Mouse (Mus musculus) thymus, adult 2 months (tissue): ENCODE measurements at regions not wholly inside any gene's neighbourhood (a gene's known extent, or its start where the extent isn't known, plus 50 kb on each side); places are given as distances from the start of the nearest gene placed in this dataset.

ENCODE experiments used
- DNase-seq: peaks from one replicate; pipeline ENCODE4 v3.0.0; 2021
- H3K27ac ChIP-seq: fragments of 200-500 bp; 2 replicates; pipeline ENCODE4 v1.5.1; 2012; ENCODE audit warnings: low read length, control low read depth; ENCODE audit not compliant: control insufficient read depth, insufficient read depth
- H3K27me3 ChIP-seq: fragments of 200-500 bp; 2 replicates; pipeline ENCODE4 v1.6.1; 2012; ENCODE audit warnings: mild to moderate bottlenecking, low read length, moderate library complexity, mixed read lengths; ENCODE audit not compliant: control insufficient read depth, insufficient read depth
- H3K36me3 ChIP-seq: fragments of 200-500 bp; 2 replicates; pipeline ENCODE4 v1.6.1; 2012; ENCODE audit warnings: mild to moderate bottlenecking, low read length, moderate library complexity; ENCODE audit not compliant: control insufficient read depth, insufficient read depth
- H3K4me1 ChIP-seq: fragments of 200-500 bp; replicated peaks from 2 replicates; pipeline ENCODE4 v1.6.1; 2012; ENCODE audit warnings: low read length; ENCODE audit not compliant: control insufficient read depth, insufficient read depth
- H3K4me3 ChIP-seq: fragments of 200-500 bp; 2 replicates; pipeline ENCODE4 v1.5.1; 2012; ENCODE audit warnings: mild to moderate bottlenecking, low read length, control low read depth, moderate library complexity; ENCODE audit not compliant: control insufficient read depth, insufficient read depth
- CTCF ChIP-seq: fragments of 200-500 bp; IDR thresholded peaks from 2 replicates; pipeline ENCODE4 v1.5.1; 2012; ENCODE audit warnings: mild to moderate bottlenecking, control low read depth, low read length, moderate library complexity, borderline replicate concordance; ENCODE audit not compliant: control insufficient read depth, poor library complexity, insufficient read depth; ENCODE audit errors: extremely low read depth
- POLR2A ChIP-seq: fragments of 200-500 bp; IDR thresholded peaks from 2 replicates; pipeline ENCODE4 v1.6.1; 2012; ENCODE audit warnings: mild to moderate bottlenecking, low read length, control low read depth, moderate library complexity; ENCODE audit not compliant: control insufficient read depth, poor library complexity, insufficient read depth; ENCODE audit errors: extremely low read depth
- WGBS: fragments of 180-500 bp; shearing (Covaris S2); methylation state at CpG from one replicate; pipeline ENCODE4 v1.1.7; 2018; 5-methylcytosine and 5-hydroxymethylcytosine counted together

GRCm38 (mm10) chr12:32727539-32727938, 91.8 kb upstream of the Nampt start:
- no peak for DNase-seq
- H3K4me3 ChIP-seq, result no peak overlapping the region
- H3K27me3 ChIP-seq, result no peaks in the 10 kb centered on the region
- TF ChIP-seq POLR2A (no peak), CTCF (no peak)
- 85% methylated on average over 1 of the region's 1 CpGs for WGBS
- no peak overlapping the region for H3K27ac ChIP-seq
- no peaks in the 10 kb centered on the region for H3K4me1 ChIP-seq
- no peaks in the 10 kb centered on the region for H3K36me3 ChIP-seq

- no peaks in the 10 kb centered on the region for H3K4me1 ChIP-seq
- WGBS, result 91% methylated on average over 10 of the region's 10 CpGs
- no peak for DNase-seq
- H3K4me3 ChIP-seq, result no peak overlapping the region
- TF ChIP-seq CTCF (no peak), POLR2A (no peak)
- H3K27me3 ChIP-seq, result no peaks in the 10 kb centered on the region
- no peak overlapping the region for H3K27ac ChIP-seq
- H3K36me3 ChIP-seq, result no peaks in the 10 kb centered on the region
These were observed 90.9 kb upstream of the Nampt start for GRCm38 (mm10) chr12:32728425-32728824.

GRCm38 (mm10) chr12:32735224-32735623, 84.1 kb upstream of the Nampt start:
- whole genome bisulfite sequencing, result 68% methylated on average over 2 of the region's 2 CpGs

GRCm38 (mm10) chr12:32741465-32741864, 77.9 kb upstream of the Nampt start:
- no peak for TF ChIP-seq POLR2A
- no peak for TF ChIP-seq CTCF
- Histone ChIP-seq H3K36me3 (no peaks in the 10 kb centered on the region), H3K27me3 (no peaks in the 10 kb centered on the region), H3K27ac (no peak overlapping the region), H3K4me3 (no peak overlapping the region), H3K4me1 (no peaks in the 10 kb centered on the region)
- DNase-seq, result no peak

More at GRCm38 (mm10) chr12:32735224-32735623, 84.1 kb upstream of the Nampt start:
- TF ChIP-seq POLR2A (no peak), CTCF (no peak)
- Histone ChIP-seq H3K27me3 (no peaks in the 10 kb centered on the region), H3K27ac (no peak overlapping the region), H3K4me3 (no peak overlapping the region), H3K4me1 (no peaks in the 10 kb centered on the region), H3K36me3 (no peaks in the 10 kb centered on the region)
- DNase-seq, result no peak

- TF ChIP-seq POLR2A (no peak), CTCF (no peak)
- Histone ChIP-seq H3K4me1 (no peaks in the 10 kb centered on the region), H3K36me3 (no peaks in the 10 kb centered on the region), H3K4me3 (no peak overlapping the region), H3K27me3 (no peaks in the 10 kb centered on the region), H3K27ac (no peak overlapping the region)
- WGBS, result 95% methylated on average over 2 of the region's 2 CpGs
- no peak for DNase-seq
These were observed 61.8 kb upstream of the Nampt start for GRCm38 (mm10) chr12:32757441-32758119.

GRCm38 (mm10) chr12:32758150-32758549, 61.2 kb upstream of the Nampt start:
- Histone ChIP-seq H3K27me3 (no peaks in the 10 kb centered on the region), H3K4me1 (no peaks in the 10 kb centered on the region), H3K36me3 (no peaks in the 10 kb centered on the region), H3K4me3 (no peak overlapping the region), H3K27ac (no peak overlapping the region)
- WGBS, result 95% methylated on average over 2 of the region's 2 CpGs
- TF ChIP-seq CTCF (no peak), POLR2A (no peak)
- no peak for DNase-seq

GRCm38 (mm10) chr12:32760627-32761026, 58.7 kb upstream of the Nampt start:
- H3K27ac ChIP-seq, result no peak overlapping the region
- WGBS, result 93% methylated on average over 3 of the region's 3 CpGs
- TF ChIP-seq POLR2A (no peak), CTCF (no peak)

More at GRCm38 (mm10) chr12:32760627-32761026, 58.7 kb upstream of the Nampt start:
- no peak for DNase-seq
- Histone ChIP-seq H3K4me3 (no peak overlapping the region), H3K36me3 (no peaks in the 10 kb centered on the region), H3K4me1 (no peaks in the 10 kb centered on the region), H3K27me3 (no peaks in the 10 kb centered on the region)
